Mouse (Mus musculus) lung, adult 2 months (tissue): ENCODE measurements around the gene 4930451I11Rik. TPM values are rescaled to one million over a fixed set of nuclear protein-coding genes. Genes with fewer than 3 reads are reported as not detected.

ENCODE experiments used
- DNase-seq: peaks from one replicate; pipeline ENCODE4 v3.0.0; 2022
- H3K4me1 ChIP-seq: fragments of 200-500 bp; 2 replicates; pipeline ENCODE4 v1.6.1; 2011; ENCODE audit warnings: low read length; ENCODE audit not compliant: control insufficient read depth, insufficient read depth
- H3K4me3 ChIP-seq: fragments of 200-500 bp; replicated peaks from 2 replicates; pipeline ENCODE3; 2011; ENCODE audit warnings: low read depth, mild to moderate bottlenecking, control low read depth, low read length; ENCODE audit errors: extremely low read depth
- CTCF ChIP-seq: fragments of 200-500 bp; IDR thresholded peaks from 2 replicates; pipeline ENCODE4 v1.5.1; 2011; ENCODE audit warnings: mild to moderate bottlenecking, low read length, control low read depth; ENCODE audit not compliant: insufficient read depth
- POLR2A ChIP-seq: fragments of 200-500 bp; IDR thresholded peaks from 2 replicates; pipeline ENCODE4 v1.6.1; 2011; ENCODE audit warnings: low read depth, mild to moderate bottlenecking, control low read depth, low read length, borderline replicate concordance; ENCODE audit errors: extremely low read depth
- WGBS: fragments of 180-500 bp; shearing (Covaris S2); methylation state at CpG from one replicate; pipeline ENCODE4 v1.1.7; 2018; 5-methylcytosine and 5-hydroxymethylcytosine counted together
- polyA plus RNA-seq: library from polyadenylated mRNA; depleted of rRNA; stranded (reverse); fragments of >200 nt; gene quantifications from 2 replicates; pipeline ENCODE4 v1.2.3, GENCODE M21; 2012; rRNA removed

Gene 4930451I11Rik
- not detected in 2 replicates for polyA plus RNA-seq

DNA sequence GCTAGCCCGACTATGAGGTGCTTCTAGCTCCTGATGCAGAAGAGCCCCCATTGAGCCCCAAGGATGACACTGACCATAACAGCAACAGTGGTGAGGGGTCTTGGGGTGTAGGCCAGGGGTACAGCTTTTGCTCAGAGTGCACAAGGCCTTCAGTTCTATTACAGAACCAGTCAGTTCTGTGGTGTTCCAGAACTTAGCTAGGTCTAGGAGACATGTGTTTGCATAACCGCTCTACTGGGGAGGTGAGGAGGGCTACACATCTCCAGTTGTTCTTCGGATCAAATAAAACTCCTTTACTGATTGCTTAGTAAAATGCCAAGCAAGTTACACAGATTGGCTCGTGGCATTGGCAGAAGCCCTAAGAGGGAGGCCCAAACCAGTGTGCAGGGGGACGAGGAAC lies at the start of gene 4930451I11Rik:
4930451I11Rik (minus strand) TSS at position 101 of the 400 bp plus-strand sequence.
- Histone ChIP-seq H3K4me1 (no peaks in the 10 kb centered on the region), H3K4me3 (peak within 1 kb of the TSS; percentile 25)
- TF ChIP-seq POLR2A (no peak), CTCF (no peak)
- DNase-seq: no peak
- 48% methylated on average over 5 of the region's 5 CpGs for whole genome bisulfite sequencing

DNA sequence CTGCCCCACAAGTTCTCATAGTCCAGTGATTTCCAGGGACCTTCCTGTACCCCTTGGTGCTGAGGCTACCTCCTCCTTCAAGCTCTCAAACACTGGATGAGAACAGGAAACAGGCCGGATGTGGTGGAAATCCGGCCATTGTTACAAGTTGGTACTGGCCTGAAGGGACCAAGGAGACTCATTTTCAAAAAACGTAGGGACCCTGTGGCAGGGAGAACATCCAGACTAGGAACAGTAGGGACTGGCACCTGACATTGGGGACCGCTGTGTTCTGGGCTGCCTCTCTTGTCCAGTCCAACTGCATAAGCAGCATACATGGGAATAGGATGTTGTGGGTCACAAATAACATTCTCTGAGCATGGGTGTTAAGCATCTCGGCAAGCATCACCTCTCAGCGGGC lies 49.6 kb upstream of the 4930451I11Rik start:
- DNase-seq: no peak
- peak overlapping the region; percentile 36 for H3K4me3 ChIP-seq
- WGBS: 45% methylated on average over 6 of the region's 6 CpGs

DNA sequence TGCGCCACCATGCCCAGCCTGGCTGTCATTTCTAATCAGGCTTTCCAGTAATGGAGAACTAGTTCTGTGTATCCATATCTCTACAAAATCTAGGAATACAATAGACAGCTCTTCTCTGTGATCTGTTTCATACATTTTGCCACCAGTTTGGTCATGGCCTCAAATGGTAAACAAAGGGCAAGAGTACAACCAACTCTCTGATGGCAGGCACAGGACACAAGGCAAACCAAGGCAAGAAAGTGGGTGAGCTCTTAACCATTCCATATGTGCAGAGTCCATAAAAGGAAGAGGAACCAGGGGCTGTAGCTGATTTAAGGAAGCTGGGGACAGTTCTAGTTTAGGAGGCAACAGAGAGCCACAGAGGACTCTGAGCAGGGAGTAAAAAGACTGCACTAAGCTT lies 45.8 kb upstream of the 4930451I11Rik start:
- Histone ChIP-seq H3K4me1 (peaks cover 17% of the 10 kb centered on the region), H3K4me3 (no peak overlapping the region)
- no peak for DNase-seq
- TF ChIP-seq CTCF (no peak), POLR2A (no peak)
- WGBS: 100% methylated on average over 1 of the region's 1 CpGs

More for the DNA sequence above, 49.6 kb upstream of the 4930451I11Rik start:
- TF ChIP-seq POLR2A: peak; percentile 62; the same call in 1 of the 2 replicates
- TF ChIP-seq CTCF: no peak
- H3K4me1 ChIP-seq: peaks cover 20% of the 10 kb centered on the region

DNA sequence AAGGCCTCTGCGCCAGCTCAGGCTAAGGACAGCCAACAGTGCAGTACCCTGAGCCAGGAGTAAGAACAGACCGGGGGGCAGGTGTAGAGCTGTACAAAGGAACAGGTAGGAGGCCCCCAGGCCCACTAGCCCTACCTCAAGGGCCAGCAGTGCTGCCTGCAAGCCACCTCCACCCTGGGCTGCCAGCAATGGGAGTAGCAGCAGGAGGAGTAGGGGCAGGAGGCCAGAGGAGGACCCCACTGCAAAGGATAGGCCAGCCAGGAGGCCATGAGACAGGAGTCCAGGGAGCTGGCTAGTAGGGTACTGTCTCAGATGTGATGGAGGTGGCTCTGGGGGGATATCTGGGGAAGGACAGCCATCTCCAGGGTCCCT lies 39.1 kb upstream of the 4930451I11Rik start:
- Histone ChIP-seq H3K4me3 (no peak overlapping the region), H3K4me1 (peaks cover 4% of the 10 kb centered on the region; the same call in 1 of the 2 replicates)
- WGBS: 87% methylated on average over 2 of the region's 2 CpGs
- TF ChIP-seq POLR2A: no peak
- no peak for TF ChIP-seq CTCF
- no peak for DNase-seq

DNA sequence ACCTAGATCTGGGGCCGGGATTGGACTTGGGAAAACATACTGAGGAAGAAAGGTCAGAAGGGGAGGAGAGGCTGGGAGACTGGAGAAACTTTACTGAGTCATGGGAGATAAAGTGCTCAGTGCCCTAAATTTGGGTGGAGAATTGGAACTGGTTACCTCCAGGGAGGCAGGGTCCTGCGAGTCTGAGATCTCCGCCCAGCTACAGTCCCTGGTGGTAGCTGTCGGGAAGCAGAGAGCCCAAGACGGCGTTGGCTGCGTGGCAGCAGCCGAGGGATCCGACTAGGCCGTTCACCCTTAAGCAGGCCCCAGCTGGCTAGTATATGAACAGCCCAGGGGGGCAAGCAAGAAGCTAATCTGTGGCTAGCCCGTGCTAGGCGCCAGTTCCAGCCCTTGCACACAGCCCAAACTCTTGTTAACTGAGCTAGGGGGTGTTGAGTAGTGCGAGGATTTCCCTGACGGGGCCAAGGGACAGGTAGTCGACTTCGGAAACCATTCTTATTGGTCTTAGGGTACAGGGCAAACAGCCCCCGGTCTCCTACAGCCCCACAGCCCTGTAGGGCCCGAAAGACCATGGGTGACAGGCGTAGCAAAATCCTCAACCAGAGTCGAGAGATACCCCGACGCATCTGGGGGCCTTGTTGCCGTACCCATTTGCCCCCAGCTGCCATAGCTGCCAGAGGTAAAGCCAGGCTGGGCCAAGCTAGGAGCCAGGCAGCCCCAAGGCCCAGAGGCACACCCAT lies 38.5 kb upstream of the 4930451I11Rik start:
- Histone ChIP-seq H3K4me1 (peaks cover 4% of the 10 kb centered on the region; the same call in 1 of the 2 replicates), H3K4me3 (no peak overlapping the region)
- TF ChIP-seq POLR2A: no peak
- TF ChIP-seq CTCF: no peak
- DNase-seq: no peak
- WGBS: 88% methylated on average over 23 of the region's 23 CpGs

DNA sequence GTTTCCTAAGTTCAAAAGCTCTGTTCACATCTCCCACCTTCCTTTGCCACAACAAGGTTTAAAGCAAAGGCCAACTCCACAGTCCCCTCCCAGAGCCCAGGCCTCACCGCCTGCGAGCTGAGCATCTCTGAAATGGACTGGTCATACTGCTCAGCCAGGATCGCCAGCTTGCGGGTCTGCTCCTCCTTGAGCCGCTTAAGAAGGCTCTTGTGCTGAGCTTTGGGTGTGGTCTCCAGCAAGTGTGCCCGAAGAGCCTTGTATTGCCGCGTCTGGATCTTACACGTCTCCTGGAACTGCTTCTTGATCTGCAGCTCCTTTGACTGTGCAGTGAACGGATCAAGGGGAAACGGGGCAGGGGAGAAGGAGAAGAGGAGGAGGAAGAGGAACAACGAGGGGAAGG lies 36.6 kb upstream of the 4930451I11Rik start:
- Histone ChIP-seq H3K4me1 (no peaks in the 10 kb centered on the region), H3K4me3 (no peak overlapping the region)
- TF ChIP-seq POLR2A (no peak), CTCF (no peak)
- WGBS: 58% methylated on average over 12 of the region's 12 CpGs
- DNase-seq: no peak

DNA sequence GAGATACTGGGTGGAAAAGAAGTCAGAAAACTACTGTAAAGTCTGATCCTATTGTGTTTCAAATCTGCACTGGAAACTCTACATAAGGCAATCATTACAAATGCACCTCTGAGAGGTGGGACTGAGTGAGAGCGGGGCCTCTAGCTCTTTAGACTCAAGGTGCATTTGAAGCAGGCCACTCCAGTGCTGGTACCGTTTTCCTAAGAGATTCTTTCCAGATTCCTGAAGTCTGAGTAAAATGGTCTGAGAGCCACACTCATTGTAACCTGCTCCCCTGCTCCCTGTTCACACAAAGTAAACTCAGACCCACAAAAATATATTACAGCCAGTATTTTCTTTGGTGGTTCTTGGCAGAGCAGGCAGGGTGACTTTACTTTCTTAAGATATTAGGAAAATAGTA lies 36.1 kb upstream of the 4930451I11Rik start:
- WGBS: 75% methylated on average over 2 of the region's 2 CpGs
- TF ChIP-seq CTCF (no peak), POLR2A (no peak)
- DNase-seq: no peak
- Histone ChIP-seq H3K4me1 (peaks cover 3% of the 10 kb centered on the region), H3K4me3 (no peak overlapping the region)

DNA sequence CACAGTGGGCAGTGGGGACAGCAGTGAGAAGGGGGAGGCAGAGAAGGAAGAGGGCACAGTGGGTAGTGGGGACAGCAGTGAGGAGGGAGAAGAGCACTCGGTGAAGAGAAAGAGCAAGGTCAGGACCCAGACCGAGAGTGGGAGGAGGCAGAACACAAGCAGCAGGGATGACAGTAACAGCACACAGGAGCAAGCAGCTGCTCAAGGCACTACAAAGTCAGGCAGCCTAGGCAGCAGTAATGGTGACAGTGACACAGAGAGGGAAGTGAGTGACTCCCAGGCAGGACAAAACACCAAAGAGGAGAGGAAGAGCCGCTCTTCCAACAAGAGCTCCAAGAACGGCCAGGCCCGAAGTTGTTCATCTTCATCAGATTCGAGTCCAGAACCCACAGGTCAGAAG lies 32.4 kb upstream of the 4930451I11Rik start:
- no peak for DNase-seq
- peaks cover 11% of the 10 kb centered on the region for H3K4me1 ChIP-seq
- H3K4me3 ChIP-seq: no peak overlapping the region
- TF ChIP-seq CTCF (no peak), POLR2A (no peak)
- 58% methylated on average over 6 of the region's 6 CpGs for WGBS

DNA sequence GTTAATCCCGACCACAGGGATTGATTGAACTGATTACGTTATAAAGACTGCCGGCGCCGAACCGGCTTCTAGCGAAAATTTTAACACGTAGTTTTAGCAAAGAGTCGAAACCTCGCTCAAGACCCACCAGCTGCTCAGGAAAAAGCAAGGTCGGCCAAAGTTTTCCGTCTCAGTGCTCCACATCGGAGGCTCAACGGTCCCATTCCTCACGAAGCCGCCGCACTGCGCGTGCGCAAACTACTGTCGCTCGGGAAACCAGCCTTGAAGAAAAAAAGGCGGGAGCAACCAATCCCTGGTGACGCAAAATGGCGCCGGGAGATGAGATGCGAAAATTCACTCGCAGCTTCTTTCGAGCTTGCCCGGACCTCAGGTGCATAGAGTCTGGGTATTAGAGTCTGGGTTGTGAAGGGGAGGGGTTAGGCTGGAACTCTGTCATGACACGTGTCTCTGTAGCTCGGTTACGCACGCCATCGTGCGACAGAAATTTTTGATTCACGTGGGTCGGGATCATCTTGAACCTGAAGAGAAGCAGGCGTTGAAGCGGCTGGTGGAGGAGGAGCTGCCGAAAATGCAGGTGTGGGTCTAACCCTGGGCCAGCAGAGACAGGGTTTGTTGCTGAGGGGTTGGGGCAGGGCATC lies 30.8 kb upstream of the 4930451I11Rik start, which contains the start of gene Ino80e:
Ino80e (minus strand) TSS at position 231 of the 638 bp plus-strand sequence.
- Histone ChIP-seq H3K4me1 (peaks cover 11% of the 10 kb centered on the region), H3K4me3 (peak within 1 kb of the TSS; percentile 89)
- WGBS: under 1% methylated on average over 41 of the region's 41 CpGs
- TF ChIP-seq POLR2A: peak; percentile 65; the same call in 1 of the 2 replicates
- no peak for TF ChIP-seq CTCF
- DNase-seq: peak; percentile 91
